9 mouse cellular contexts compared by ENCODE assay signal in genomic region chr6:61179949-61180755, GRCm38 (mm10). TPM values are rescaled to one million over a fixed set of nuclear protein-coding genes. Genes with fewer than 3 reads are reported as not detected.
DNase-seq lines count a peak whose midpoint lies in the region; ATAC-seq and TF ChIP-seq lines count a peak whose summit lies in the region.
"Had no signal": no experiment of that assay in that cellular context is flagged by ENCODE, and none has a peak within 500 bp of the region (broad histone marks: within the 10 kb centered on the region; RNA-seq: fewer than 3 reads in every experiment).

TSS of gene Ccser1 (plus strand) at chr6:61180324.

- peaks cover 13% of the 10 kb centered on the region for H3K27me3 ChIP-seq in embryonic facial prominence, embryonic 13.5 days
- peaks cover 4% of the 10 kb centered on the region; the same call in 1 of the 2 replicates for H3K27me3 ChIP-seq in limb, embryonic 14.5 days (ENCODE audit: control insufficient read depth, insufficient read depth, low read length)
- no peaks in the 10 kb centered on the region for H3K27me3 ChIP-seq in midbrain, embryonic 15.5 days (replicated peaks)
- no peaks in the 10 kb centered on the region for H3K27me3 ChIP-seq in splenic B cell, adult 2 months (ENCODE audit: control insufficient read depth, insufficient read depth, low read length, poor library complexity, severe bottlenecking)
- H3K27me3 ChIP-seq: CH12.LX had no signal

- peak within 1 kb of the TSS; percentile 78 for H3K9ac ChIP-seq in embryonic facial prominence, embryonic 13.5 days
- H3K9ac ChIP-seq in limb, embryonic 14.5 days (ENCODE audit: low read depth, low read length, severe bottlenecking): peak within 1 kb of the TSS; percentile 76
- peak within 1 kb of the TSS; percentile 90 for H3K9ac ChIP-seq in midbrain, embryonic 15.5 days

- H3K36me3 ChIP-seq in embryonic facial prominence, embryonic 13.5 days: no peaks in the 10 kb centered on the region
- no peaks in the 10 kb centered on the region for H3K36me3 ChIP-seq in limb, embryonic 14.5 days (ENCODE audit: control insufficient read depth, insufficient read depth, low read length)
- no peaks in the 10 kb centered on the region for H3K36me3 ChIP-seq in midbrain, embryonic 15.5 days (replicated peaks)
- H3K36me3 ChIP-seq in splenic B cell, adult 2 months (ENCODE audit: control insufficient read depth, insufficient read depth, low read length, poor library complexity, severe bottlenecking): no peaks in the 10 kb centered on the region

- DNase-seq in urinary bladder, adult 18-20 months (ENCODE audit: low spot score in 2 of 2): peak; percentile 55 to 63
- no peak for DNase-seq in urinary bladder, postnatal 10 days (ENCODE audit: low spot score)
- peak; percentile 22 for DNase-seq in heart, adult 9 months (ENCODE audit: low spot score in 2 of 2)
- DNase-seq in kidney, adult 8-10 months: peak; percentile 41 to 52
- peak; percentile 58 for DNase-seq in limb, embryonic 14.5 days (ENCODE audit: low spot score)
- DNase-seq in splenic B cell, adult 2 months (ENCODE audit: low read depth, low spot score): peak; percentile 53

- H3K9me3 ChIP-seq in embryonic facial prominence, embryonic 13.5 days: no peaks in the 10 kb centered on the region
- H3K9me3 ChIP-seq in limb, embryonic 14.5 days (ENCODE audit: control insufficient read depth, low read length): no peaks in the 10 kb centered on the region
- no peaks in the 10 kb centered on the region for H3K9me3 ChIP-seq in midbrain, embryonic 15.5 days

- peak; percentile 83 for ATAC-seq in embryonic facial prominence, embryonic 13.5 days (ENCODE audit: insufficient number of reproducible peaks, insufficient read depth, low FRiP score, low TSS enrichment, low read depth)
- peak; percentile 88 for ATAC-seq in limb, embryonic 14.5 days (ENCODE audit: low FRiP score, low read depth)
- peak; percentile 93 for ATAC-seq in midbrain, embryonic 15.5 days (replicated peaks)

- peak within 1 kb of the TSS; percentile 95 for H3K4me2 ChIP-seq in embryonic facial prominence, embryonic 13.5 days
- H3K4me2 ChIP-seq in limb, embryonic 14.5 days (replicated peaks; ENCODE audit: low read depth, low read length, severe bottlenecking): peak within 1 kb of the TSS; percentile 92
- peak within 1 kb of the TSS; percentile 73 for H3K4me2 ChIP-seq in midbrain, embryonic 15.5 days

- under 1% methylated on average over 88 of the region's 105 CpGs for WGBS in embryonic facial prominence, embryonic 13.5 days
- WGBS in limb, embryonic 14.5 days: under 1% methylated on average over 32 of the region's 105 CpGs
- WGBS in midbrain, embryonic 15.5 days: under 1% methylated on average over 100 of the region's 105 CpGs

- peak within 1 kb of the TSS; percentile 62 for H3K27ac ChIP-seq in embryonic facial prominence, embryonic 13.5 days
- H3K27ac ChIP-seq in limb, embryonic 14.5 days (replicated peaks; ENCODE audit: low read depth, low read length): peak within 1 kb of the TSS; percentile 65
- H3K27ac ChIP-seq in midbrain, embryonic 15.5 days: peak within 1 kb of the TSS; percentile 93

- H3K4me3 ChIP-seq in embryonic facial prominence, embryonic 13.5 days: peak within 1 kb of the TSS; percentile 71
- H3K4me3 ChIP-seq in limb, embryonic 14.5 days (replicated peaks; ENCODE audit: low read length): peak within 1 kb of the TSS; percentile 79
- peak within 1 kb of the TSS; percentile 93 for H3K4me3 ChIP-seq in midbrain, embryonic 15.5 days

- no peak for TF ChIP-seq POLR2A in limb, embryonic 14.5 days (IDR thresholded peaks at IDR 0.05; ENCODE audit: borderline replicate concordance, extremely low read depth, insufficient read depth, insufficient read length)

- H3K4me1 ChIP-seq in embryonic facial prominence, embryonic 13.5 days: peaks cover 6% of the 10 kb centered on the region
- no peaks in the 10 kb centered on the region for H3K4me1 ChIP-seq in limb, embryonic 14.5 days (ENCODE audit: control insufficient read depth, insufficient read depth, low read length)
- H3K4me1 ChIP-seq in midbrain, embryonic 15.5 days: peaks cover 27% of the 10 kb centered on the region

RNA-seq across cellular contexts. Expression of gene Ccser1, which starts in this region (rescaled TPM):
- 6.3 TPM in 2 replicates for polyA plus RNA-seq in embryonic facial prominence, embryonic 13.5 days (2015; fragmentation: Nextera tagmentation; extraction: Ambion mirVana)
- polyA plus RNA-seq in limb, embryonic 14.5 days (2012; rRNA removed): 6.6 and 7.0 TPM in 2 replicates
- 5.9 and 9.9 TPM in 2 replicates for polyA plus RNA-seq in limb, embryonic 14.5 days (2014; fragmentation: Nextera tagmentation; extraction: Ambion mirVana)
- 23.9 and 25.1 TPM in 2 replicates for polyA plus RNA-seq in midbrain, embryonic 15.5 days (2015; fragmentation: Nextera tagmentation; extraction: Ambion mirVana)
